Mouse (Mus musculus) embryo, embryonic 11 days (tissue): ENCODE data around the gene 1700057G04Rik.

Experiments
- DNase-seq: peaks from one replicate; pipeline ENCODE4 v3.0.0-alpha.2; 2015

Gene 1700057G04Rik

DNA sequence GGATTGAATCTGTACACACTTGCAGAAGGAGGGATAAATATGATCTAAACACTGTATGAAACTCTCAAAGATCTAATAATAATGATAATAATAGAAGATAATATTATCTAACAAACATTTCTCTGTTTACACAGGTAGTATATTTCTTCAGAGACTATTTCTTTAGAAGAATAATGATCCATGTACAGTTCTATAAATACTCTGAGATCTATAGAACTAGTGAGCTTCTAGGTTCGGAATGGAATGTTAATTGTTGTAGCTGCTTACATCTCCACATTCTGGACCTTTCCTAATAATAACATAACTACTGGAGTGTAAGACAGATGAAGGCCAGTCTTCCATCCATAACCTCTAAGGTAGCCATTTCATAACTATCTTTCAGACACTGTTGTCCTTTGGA, at the start of gene 1700057G04Rik:
Gene 1700057G04Rik, plus strand, starts transcription at position 301 of the 400 bp plus-strand sequence.
- DNase-seq, result no peak

DNA sequence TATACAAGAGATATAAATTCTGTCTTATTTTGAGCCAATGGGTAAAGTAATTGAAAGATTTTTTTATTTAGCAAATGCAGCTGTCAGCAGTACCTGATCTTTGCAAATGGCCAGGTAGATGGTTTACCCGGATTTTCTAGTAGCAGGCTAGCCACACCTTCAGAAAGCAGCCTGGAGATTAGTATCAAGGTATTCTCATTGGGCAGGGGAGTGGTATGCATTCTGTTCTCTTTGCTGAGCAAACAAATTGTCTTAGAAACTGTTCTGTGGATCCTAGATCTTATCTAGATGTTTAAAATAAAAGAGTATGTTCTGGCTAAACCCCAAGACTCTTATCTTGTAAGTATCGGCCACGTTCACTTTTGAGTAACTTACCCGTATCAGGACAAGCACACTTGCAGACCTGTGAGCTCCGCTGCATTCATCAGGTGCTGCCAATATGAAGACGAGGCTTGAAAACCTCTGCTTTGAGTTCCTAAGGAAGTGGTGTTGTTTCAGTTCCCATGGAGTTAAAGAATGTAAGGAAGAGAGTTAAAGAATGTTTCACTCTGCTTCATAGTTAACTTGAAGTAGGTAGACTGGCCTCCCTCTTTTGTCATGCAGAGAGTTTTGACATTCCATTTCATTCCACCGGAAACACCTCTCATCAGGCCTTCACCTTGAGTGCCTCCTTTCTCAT, 48.6 kb upstream of the 1700057G04Rik start:
- DNase-seq, result no peak

GRCm38 (mm10) chr9:92265719-92266118, 43.5 kb upstream of the 1700057G04Rik start:
- no peak for DNase-seq

GRCm38 (mm10) chr9:92266558-92267171, 42.5 kb upstream of the 1700057G04Rik start:
- DNase-seq, result no peak

GRCm38 (mm10) chr9:92267732-92268131, 41.4 kb upstream of the 1700057G04Rik start:
- no peak for DNase-seq

GRCm38 (mm10) chr9:92269829-92270404, 39.3 kb upstream of the 1700057G04Rik start:
- no peak for DNase-seq

GRCm38 (mm10) chr9:92270927-92271326, 38.2 kb upstream of the 1700057G04Rik start:
- DNase-seq, result no peak

DNA sequence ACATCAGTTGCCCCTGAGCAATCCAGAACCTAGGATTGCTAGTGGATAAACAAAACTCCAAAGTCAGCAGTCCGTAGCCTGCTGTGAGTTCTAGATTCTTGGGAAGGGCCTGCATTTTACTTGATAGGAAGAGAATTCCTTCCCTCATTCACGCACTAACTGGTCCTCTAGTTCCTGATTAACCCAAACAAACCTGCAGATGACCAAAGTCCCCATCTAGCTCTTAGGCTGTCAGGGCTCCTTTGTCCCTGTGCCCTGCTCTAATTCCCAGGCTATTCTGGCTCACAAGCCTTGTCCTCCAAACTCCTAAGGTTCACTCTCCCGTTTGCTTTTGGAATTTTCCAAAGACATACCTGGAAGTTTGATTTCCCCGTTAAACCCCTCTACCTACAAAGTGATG, 36.5 kb upstream of the 1700057G04Rik start:
- DNase-seq, result no peak

- no peak for DNase-seq
Measured at GRCm38 (mm10) chr9:92273271-92273670, 35.9 kb upstream of the 1700057G04Rik start.

DNA sequence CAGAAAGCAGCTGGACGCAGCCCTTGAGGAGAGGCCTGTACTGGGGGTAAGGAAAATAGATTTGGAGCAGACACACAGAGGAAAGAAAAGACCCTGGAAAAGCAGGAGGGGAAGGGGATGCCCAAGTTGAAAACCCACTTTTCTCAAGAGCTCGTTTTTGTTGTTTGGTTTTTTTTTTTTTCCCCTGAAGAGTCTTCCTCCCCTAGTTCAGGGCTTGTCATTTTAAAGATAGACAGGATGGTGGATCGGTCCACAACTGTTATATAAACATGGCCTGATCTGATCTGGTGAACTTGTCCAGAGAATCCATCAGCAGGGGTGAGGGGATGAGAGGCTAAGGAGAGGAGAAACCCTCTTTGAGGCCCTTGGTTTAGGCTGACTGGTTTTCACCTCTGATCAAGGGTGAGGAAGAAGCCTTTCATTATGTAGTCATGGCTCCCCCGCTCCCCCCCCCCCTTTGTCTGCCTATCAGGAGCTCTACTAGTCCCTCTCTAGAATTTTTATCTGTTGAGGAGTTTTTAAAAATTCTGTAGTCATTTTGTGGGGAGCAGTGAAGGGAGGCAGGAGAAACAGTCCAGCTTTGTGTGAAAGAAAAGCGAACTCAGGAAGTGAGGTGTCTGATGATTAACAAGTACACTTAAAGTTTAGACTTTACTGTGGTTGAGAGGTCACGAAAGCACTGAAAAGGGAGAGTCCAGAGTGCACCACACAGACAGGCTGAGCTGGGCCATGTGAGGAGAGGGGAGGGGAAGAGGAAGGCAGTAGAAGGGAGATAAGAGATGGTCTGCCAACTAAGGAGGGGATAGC, 35.0 kb upstream of the 1700057G04Rik start:
- DNase-seq, result peak; percentile 12

DNA sequence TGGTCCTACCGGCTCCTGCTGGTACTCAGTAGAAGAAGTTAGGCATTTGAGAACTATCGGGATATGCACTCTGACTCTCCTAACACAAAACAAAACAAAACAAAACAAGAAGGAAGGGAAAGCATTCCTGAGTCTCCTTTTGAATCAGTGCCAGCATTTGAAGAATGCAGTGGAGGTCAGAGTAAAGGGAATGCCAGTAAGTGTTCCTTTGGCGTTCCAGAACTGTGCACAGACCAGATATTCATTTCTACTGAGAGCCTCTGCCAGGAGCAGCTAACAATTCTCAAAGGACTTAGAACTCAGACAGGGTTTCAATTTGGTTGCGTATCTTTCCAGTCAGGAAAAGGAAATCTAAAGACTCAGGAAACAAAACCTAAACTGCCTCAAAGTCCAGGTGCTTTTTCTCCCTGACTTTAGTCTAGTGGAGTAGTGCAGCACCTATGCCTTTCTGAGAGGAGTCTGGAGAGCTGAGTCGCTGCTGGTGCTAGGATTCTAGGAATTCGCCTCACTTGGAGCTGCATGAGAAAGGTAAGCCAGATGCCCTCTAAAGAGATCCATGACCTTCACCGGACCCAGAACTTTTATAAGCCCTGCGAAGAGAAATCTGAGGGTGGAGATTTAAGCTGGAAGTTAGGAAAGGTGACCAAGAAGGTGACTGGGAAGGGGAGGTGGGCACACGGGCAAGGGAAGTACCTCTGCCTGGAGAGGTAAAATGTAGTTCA, 33.5 kb upstream of the 1700057G04Rik start, which contains the start of gene Plscr2:
Gene Plscr2, plus strand, starts transcription at position 117 of the 722 bp plus-strand sequence.
- no peak for DNase-seq

- no peak for DNase-seq
Measured at GRCm38 (mm10) chr9:92276360-92276759, 32.8 kb upstream of the 1700057G04Rik start.

DNA sequence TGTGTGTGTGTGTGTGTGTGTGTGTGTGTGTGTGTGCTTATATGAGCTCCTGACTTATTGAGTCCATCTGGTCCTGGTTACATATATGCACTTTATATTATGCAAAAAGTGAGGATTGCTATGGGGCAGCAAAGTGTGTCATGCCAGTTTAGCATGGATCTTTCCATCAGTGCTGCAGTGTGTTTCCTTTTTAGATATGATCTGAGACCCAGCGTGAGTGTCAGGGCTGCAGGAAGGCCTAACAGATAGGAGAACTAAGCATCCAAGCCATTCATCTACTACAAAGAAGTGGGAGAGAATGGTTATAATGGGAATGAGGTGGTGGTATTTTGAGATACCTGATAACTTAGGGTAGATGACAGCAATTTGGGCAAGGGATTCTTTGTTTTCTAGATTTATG, 29.1 kb upstream of the 1700057G04Rik start:
- no peak for DNase-seq

DNA sequence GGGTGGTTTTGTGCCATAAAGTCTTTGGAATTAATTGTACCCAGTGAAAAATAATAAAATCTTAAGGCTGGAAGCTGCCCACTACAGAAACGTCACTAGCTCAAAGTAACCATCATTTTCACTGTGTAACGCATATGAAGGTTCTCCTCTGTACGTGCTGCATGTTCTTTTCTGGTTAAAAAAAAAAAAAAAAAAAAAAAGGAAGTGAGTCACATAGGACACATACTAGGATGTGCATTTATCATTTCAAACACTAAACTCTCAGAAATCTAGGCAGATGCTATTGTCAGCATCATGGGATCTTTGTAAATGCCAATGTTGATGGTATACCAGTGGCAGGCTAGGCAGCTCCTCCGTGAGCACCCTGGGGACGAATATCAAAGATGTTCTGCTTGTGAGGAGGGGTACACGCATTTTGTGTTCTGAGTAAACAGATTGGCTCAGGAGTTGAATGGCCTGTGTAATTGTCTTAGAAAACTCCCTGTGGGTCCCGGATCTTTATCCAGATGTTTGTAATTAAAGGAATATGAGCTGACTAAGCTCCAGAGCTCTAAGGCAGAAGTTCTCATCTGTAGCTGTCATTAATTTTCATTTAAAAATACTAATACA, 26.5 kb upstream of the 1700057G04Rik start:
- peak; percentile 13 for DNase-seq

GRCm38 (mm10) chr9:92289675-92290074, 19.5 kb upstream of the 1700057G04Rik start:
- DNase-seq, result no peak

DNA sequence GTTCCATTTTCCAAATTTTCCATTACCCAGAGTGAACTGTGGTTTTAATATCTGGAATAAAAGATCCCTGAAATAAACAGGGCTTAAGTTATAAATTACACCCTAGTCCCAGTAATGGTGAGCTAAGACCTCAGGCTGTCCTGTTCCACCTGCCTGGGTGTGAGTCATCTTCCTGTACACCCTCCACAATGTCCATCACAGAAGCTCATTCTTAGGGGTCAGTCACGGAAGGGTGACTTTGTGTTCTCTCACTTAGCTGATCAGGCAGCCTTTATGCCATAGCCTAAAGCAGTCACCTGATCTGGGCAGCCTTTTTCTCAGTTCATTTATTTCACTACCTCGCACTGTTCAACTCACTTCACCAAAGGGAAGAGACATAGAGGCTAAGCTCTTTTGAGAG, 17.0 kb upstream of the 1700057G04Rik start:
- DNase-seq, result no peak

GRCm38 (mm10) chr9:92292922-92293321, 16.3 kb upstream of the 1700057G04Rik start:
- no peak for DNase-seq

DNA sequence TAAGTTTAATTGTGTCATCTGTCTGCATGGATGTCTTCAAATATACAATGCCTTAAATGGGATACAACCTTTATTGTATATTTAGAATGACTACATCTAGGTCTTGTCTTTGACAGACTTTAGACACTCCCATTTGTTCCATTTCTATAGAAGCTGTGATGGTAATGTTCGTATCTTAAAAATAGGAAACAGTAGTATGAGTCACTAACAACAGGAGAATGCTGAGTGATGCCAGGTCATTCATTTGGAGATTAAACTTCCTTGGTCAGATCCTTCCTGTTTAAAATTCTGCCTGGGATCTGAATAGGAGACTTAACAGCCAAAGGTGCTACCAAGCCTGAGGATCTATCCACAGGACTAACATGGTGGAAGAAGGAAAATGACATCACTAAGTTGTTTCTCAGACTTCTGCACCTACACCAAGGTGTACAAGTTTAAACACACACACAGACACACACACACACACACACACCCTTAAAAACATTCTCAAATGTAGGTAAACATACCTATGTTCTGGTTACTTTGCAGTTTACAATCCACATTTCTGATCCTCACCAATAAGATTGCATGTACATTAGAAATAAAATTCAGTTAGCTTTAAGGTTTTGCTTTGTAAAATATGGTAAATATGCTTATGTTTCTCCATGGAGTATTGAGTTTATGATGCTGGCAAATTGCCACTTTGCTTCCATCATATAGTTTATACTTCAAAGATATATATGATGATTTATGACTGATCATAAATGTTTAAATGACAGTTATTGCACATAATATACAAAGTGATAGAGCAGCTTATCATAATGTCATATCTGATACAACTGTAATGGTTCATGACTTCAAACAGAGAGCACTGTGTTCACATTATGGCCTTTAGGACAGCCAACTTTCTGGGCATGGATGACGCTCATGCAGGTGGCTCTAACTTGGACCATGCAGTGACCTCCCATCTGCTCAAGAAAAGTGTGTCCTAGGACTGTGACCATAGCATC, 15.3 kb upstream of the 1700057G04Rik start:
- no peak for DNase-seq

- DNase-seq, result no peak
Measured at GRCm38 (mm10) chr9:92298288-92298687, 10.9 kb upstream of the 1700057G04Rik start.

DNA sequence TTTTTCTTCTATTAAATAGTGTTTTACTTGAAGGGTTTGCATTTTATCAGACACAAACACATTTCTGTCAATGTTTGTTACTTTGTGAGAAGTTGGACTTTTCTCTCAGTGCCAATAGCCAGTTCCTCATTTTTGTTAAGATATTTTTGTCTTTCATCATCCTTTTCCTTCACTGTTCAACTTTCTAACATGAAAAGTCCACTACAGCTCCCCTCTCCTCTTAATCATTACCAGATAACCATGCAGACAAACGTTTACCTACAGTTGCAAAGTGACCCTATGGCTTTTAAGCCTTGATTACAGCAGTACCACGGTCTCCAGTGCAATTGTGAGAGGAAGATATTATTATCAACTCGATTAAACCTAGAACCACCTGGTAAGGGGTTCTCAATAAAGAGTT, 8.0 kb upstream of the 1700057G04Rik start:
- DNase-seq, result no peak

DNA sequence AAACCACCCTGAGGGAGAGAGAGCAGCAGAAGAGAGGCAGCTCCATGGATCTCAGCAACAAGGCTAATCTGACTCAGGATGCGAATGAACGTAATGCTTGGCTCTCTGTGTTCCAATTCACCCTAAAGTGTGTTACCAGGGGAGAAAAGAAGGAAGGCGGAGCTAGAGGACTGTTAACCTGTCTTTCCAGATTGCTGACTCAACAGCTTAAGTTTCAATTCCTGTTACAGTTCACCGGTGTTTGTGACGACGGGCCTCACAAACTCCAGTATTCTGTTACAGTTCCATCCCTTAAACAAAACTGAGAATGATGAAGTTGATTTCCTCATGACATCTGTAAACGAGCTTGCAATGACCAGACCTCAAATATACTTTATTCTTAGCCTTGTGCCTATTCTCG, 4.1 kb upstream of the 1700057G04Rik start:
- no peak for DNase-seq
